Mouse (Mus musculus) embryonic facial prominence, embryonic 15.5 days (tissue): ENCODE measurements at regions not wholly inside any gene's neighbourhood (a gene's known extent, or its start where the extent isn't known, plus 50 kb on each side); places are given as distances from the start of the nearest gene placed in this dataset.

Experiments
- ATAC-seq: fragments of 200-750 bp; cut with Nextera tagmentation; 2 replicates; pipeline ENCODE4 v1.8.0; 2017; ENCODE audit warnings: low read depth, moderate TSS enrichment; ENCODE audit not compliant: insufficient number of reproducible peaks, low FRiP score, low TSS enrichment
- H3K27ac ChIP-seq: fragments of 300-500 bp; sonication (generic); replicated peaks from 2 replicates; pipeline ENCODE4 v1.5.1; 2015; ENCODE audit warnings: mild to moderate bottlenecking, inconsistent platforms
- H3K27me3 ChIP-seq: fragments of 300-500 bp; sonication (generic); 2 replicates; pipeline ENCODE4 v1.6.1; 2015; ENCODE audit warnings: inconsistent platforms
- H3K36me3 ChIP-seq: fragments of 300-500 bp; sonication (generic); 2 replicates; pipeline ENCODE4 v1.6.1; 2015; ENCODE audit warnings: mild to moderate bottlenecking, inconsistent platforms
- H3K4me1 ChIP-seq: fragments of 300-500 bp; sonication (generic); 2 replicates; pipeline ENCODE4 v1.6.1; 2015; ENCODE audit warnings: inconsistent platforms
- H3K4me2 ChIP-seq: fragments of 300-500 bp; sonication (generic); replicated peaks from 2 replicates; pipeline ENCODE4 v1.6.1; 2015; ENCODE audit warnings: mild to moderate bottlenecking, inconsistent platforms
- H3K4me3 ChIP-seq: fragments of 300-500 bp; sonication (generic); replicated peaks from 2 replicates; pipeline ENCODE4 v1.5.1; 2015; ENCODE audit warnings: mild to moderate bottlenecking, inconsistent platforms
- H3K9ac ChIP-seq: fragments of 300-500 bp; sonication (generic); 2 replicates; pipeline ENCODE4 v1.6.1; 2015; ENCODE audit warnings: inconsistent platforms
- H3K9me3 ChIP-seq: fragments of 300-500 bp; sonication (generic); replicated peaks from 2 replicates; pipeline ENCODE4 v1.6.1; 2016; ENCODE audit warnings: inconsistent platforms
- WGBS: fragments of 180-500 bp; shearing (Covaris S2); methylation state at CpG from one replicate; pipeline ENCODE4 v1.1.7; 2015; 5-methylcytosine and 5-hydroxymethylcytosine counted together

GRCm38 (mm10) chr10:57156912-57157311 is 329.3 kb upstream of the Hsf2 start:
- Histone ChIP-seq H3K4me2 (no peak overlapping the region), H3K4me1 (no peaks in the 10 kb centered on the region), H3K9me3 (no peaks in the 10 kb centered on the region), H3K27ac (no peak overlapping the region; the same call in 1 of the 2 replicates), H3K4me3 (no peak overlapping the region), H3K9ac (no peak overlapping the region), H3K27me3 (no peaks in the 10 kb centered on the region), H3K36me3 (no peaks in the 10 kb centered on the region)
- ATAC-seq, result no peak
- WGBS, result 53% methylated on average over 9 of the region's 9 CpGs

GRCm38 (mm10) chr10:57160546-57160945 is 325.6 kb upstream of the Hsf2 start:
- no peaks in the 10 kb centered on the region for H3K4me1 ChIP-seq
- no peak overlapping the region for H3K9ac ChIP-seq
- no peak overlapping the region for H3K4me3 ChIP-seq
- no peaks in the 10 kb centered on the region for H3K36me3 ChIP-seq
- no peak overlapping the region for H3K4me2 ChIP-seq
- H3K27me3 ChIP-seq, result no peaks in the 10 kb centered on the region
- no peak for ATAC-seq
- H3K9me3 ChIP-seq, result no peaks in the 10 kb centered on the region
- no peak overlapping the region for H3K27ac ChIP-seq

- Histone ChIP-seq H3K36me3 (no peaks in the 10 kb centered on the region), H3K9me3 (no peaks in the 10 kb centered on the region), H3K27ac (no peak overlapping the region), H3K4me1 (no peaks in the 10 kb centered on the region), H3K9ac (no peak overlapping the region), H3K27me3 (no peaks in the 10 kb centered on the region), H3K4me3 (no peak overlapping the region), H3K4me2 (no peak overlapping the region)
- 60% methylated on average over 5 of the region's 5 CpGs for WGBS
- ATAC-seq, result no peak
These were observed 322.8 kb upstream of the Hsf2 start for GRCm38 (mm10) chr10:57163359-57163758.

GRCm38 (mm10) chr10:57183560-57183959 is 302.6 kb upstream of the Hsf2 start:
- no peak overlapping the region for H3K27ac ChIP-seq
- no peaks in the 10 kb centered on the region for H3K27me3 ChIP-seq
- no peaks in the 10 kb centered on the region for H3K36me3 ChIP-seq
- no peaks in the 10 kb centered on the region for H3K4me1 ChIP-seq
- no peaks in the 10 kb centered on the region for H3K9me3 ChIP-seq
- no peak overlapping the region for H3K4me2 ChIP-seq
- WGBS, result 49% methylated on average over 1 of the region's 1 CpGs
- ATAC-seq, result no peak
- H3K9ac ChIP-seq, result no peak overlapping the region
- no peak overlapping the region for H3K4me3 ChIP-seq

GRCm38 (mm10) chr10:57210701-57211100 is 275.5 kb upstream of the Hsf2 start:
- H3K27ac ChIP-seq, result no peak overlapping the region
- H3K4me2 ChIP-seq, result no peak overlapping the region
- no peaks in the 10 kb centered on the region for H3K9me3 ChIP-seq
- H3K9ac ChIP-seq, result no peak overlapping the region
- no peaks in the 10 kb centered on the region for H3K4me1 ChIP-seq
- ATAC-seq, result no peak
- no peak overlapping the region for H3K4me3 ChIP-seq
- no peaks in the 10 kb centered on the region for H3K27me3 ChIP-seq
- no peaks in the 10 kb centered on the region for H3K36me3 ChIP-seq

GRCm38 (mm10) chr10:57231117-57231516 is 255.1 kb upstream of the Hsf2 start:
- ATAC-seq, result no peak
- no peaks in the 10 kb centered on the region for H3K27me3 ChIP-seq

GRCm38 (mm10) chr10:57281220-57281619 is 205.0 kb upstream of the Hsf2 start:
- Histone ChIP-seq H3K9ac (no peak overlapping the region), H3K36me3 (no peaks in the 10 kb centered on the region), H3K9me3 (no peaks in the 10 kb centered on the region), H3K27ac (no peak overlapping the region), H3K27me3 (no peaks in the 10 kb centered on the region), H3K4me2 (no peak overlapping the region), H3K4me1 (no peaks in the 10 kb centered on the region), H3K4me3 (no peak overlapping the region)
- WGBS, result 51% methylated on average over 1 of the region's 1 CpGs
- ATAC-seq, result no peak

More at GRCm38 (mm10) chr10:57231117-57231516, 255.1 kb upstream of the Hsf2 start:
- Histone ChIP-seq H3K27ac (peak overlapping the region; percentile 55; the same call in 1 of the 2 replicates), H3K4me2 (no peak overlapping the region), H3K9me3 (no peaks in the 10 kb centered on the region), H3K4me1 (no peaks in the 10 kb centered on the region), H3K9ac (no peak overlapping the region), H3K36me3 (no peaks in the 10 kb centered on the region), H3K4me3 (no peak overlapping the region)
- WGBS, result 29% methylated on average over 3 of the region's 3 CpGs

- Histone ChIP-seq H3K27me3 (no peaks in the 10 kb centered on the region), H3K4me2 (no peak overlapping the region), H3K9ac (no peak overlapping the region), H3K36me3 (no peaks in the 10 kb centered on the region), H3K4me1 (no peaks in the 10 kb centered on the region), H3K9me3 (no peaks in the 10 kb centered on the region), H3K4me3 (no peak overlapping the region), H3K27ac (no peak overlapping the region)
- WGBS, result 69% methylated on average over 5 of the region's 5 CpGs
- no peak for ATAC-seq
These were observed 203.3 kb upstream of the Hsf2 start for GRCm38 (mm10) chr10:57282896-57283295.

GRCm38 (mm10) chr10:57291596-57291995 is 194.6 kb upstream of the Hsf2 start:
- no peak overlapping the region for H3K4me3 ChIP-seq

GRCm38 (mm10) chr10:57313799-57314198 is 172.4 kb upstream of the Hsf2 start:
- 62% methylated on average over 3 of the region's 3 CpGs for WGBS
- Histone ChIP-seq H3K9ac (no peak overlapping the region), H3K4me3 (no peak overlapping the region), H3K4me1 (no peaks in the 10 kb centered on the region), H3K27ac (no peak overlapping the region), H3K27me3 (no peaks in the 10 kb centered on the region), H3K9me3 (no peaks in the 10 kb centered on the region), H3K36me3 (no peaks in the 10 kb centered on the region), H3K4me2 (no peak overlapping the region)
- ATAC-seq, result no peak

More at GRCm38 (mm10) chr10:57291596-57291995, 194.6 kb upstream of the Hsf2 start:
- Histone ChIP-seq H3K4me1 (no peaks in the 10 kb centered on the region), H3K36me3 (no peaks in the 10 kb centered on the region), H3K27me3 (no peaks in the 10 kb centered on the region), H3K4me2 (no peak overlapping the region), H3K27ac (no peak overlapping the region), H3K9ac (no peak overlapping the region), H3K9me3 (no peaks in the 10 kb centered on the region)
- ATAC-seq, result no peak
- 86% methylated on average over 10 of the region's 10 CpGs for WGBS

GRCm38 (mm10) chr10:57317067-57317466 is 169.1 kb upstream of the Hsf2 start:
- H3K9me3 ChIP-seq, result no peaks in the 10 kb centered on the region
- no peaks in the 10 kb centered on the region for H3K4me1 ChIP-seq
- ATAC-seq, result no peak
- no peak overlapping the region for H3K27ac ChIP-seq
- no peaks in the 10 kb centered on the region for H3K27me3 ChIP-seq
- no peaks in the 10 kb centered on the region for H3K36me3 ChIP-seq
- H3K4me2 ChIP-seq, result no peak overlapping the region
- H3K9ac ChIP-seq, result no peak overlapping the region
- no peak overlapping the region for H3K4me3 ChIP-seq

GRCm38 (mm10) chr10:57319171-57319570 is 167.0 kb upstream of the Hsf2 start:
- H3K9ac ChIP-seq, result no peak overlapping the region
- H3K27me3 ChIP-seq, result no peaks in the 10 kb centered on the region
- H3K4me3 ChIP-seq, result no peak overlapping the region
- 47% methylated on average over 2 of the region's 2 CpGs for WGBS
- no peak overlapping the region for H3K4me2 ChIP-seq
- no peaks in the 10 kb centered on the region for H3K36me3 ChIP-seq
- no peaks in the 10 kb centered on the region for H3K9me3 ChIP-seq
- H3K27ac ChIP-seq, result no peak overlapping the region
- no peak for ATAC-seq
- no peaks in the 10 kb centered on the region for H3K4me1 ChIP-seq
